Mouse (Mus musculus) megakaryocyte, adult 5-6 weeks (primary cell): ENCODE measurements around the gene Klhl10. TPM values are rescaled to one million over a fixed set of nuclear protein-coding genes. Genes with fewer than 3 reads are reported as not detected.

Experiments used
- total RNA-seq, 2 experiments: library from RNA; stranded (forward) in 1 of 2; stranded (reverse) in 1 of 2; fragments of 153-499, 151-499 nt in 1 of 2; fragments of 221-1000, 200-1000 nt in 1 of 2; gene quantifications; 2 replicates each; pipeline versions ENCODE4 v1.2.3 to v1.2.4; 2015 to 2017

Gene Klhl10
- total RNA-seq, 2 experiments from 2014 or later, result not detected

Other genes starting within 250 kb of the Klhl10 start
- not detected in 2 replicates for gene Krt9, start 248.7 kb upstream of the Klhl10 start, total RNA-seq (2015)
- gene Krt9, start 248.7 kb upstream of the Klhl10 start, total RNA-seq (2017), result 0.04 TPM in 1 of 2 replicates, not detected in the other
- gene Krt14, start 234.4 kb upstream of the Klhl10 start, total RNA-seq (2015), result not detected in 2 replicates
- not detected in 2 replicates for gene Krt14, start 234.4 kb upstream of the Klhl10 start, total RNA-seq (2017)
- not detected in 2 replicates for gene Krt16, start 193.0 kb upstream of the Klhl10 start, total RNA-seq (2015)
- not detected in 2 replicates for gene Krt16, start 193.0 kb upstream of the Klhl10 start, total RNA-seq (2017)
- not detected in 2 replicates for gene Krt17, start 180.9 kb upstream of the Klhl10 start, total RNA-seq (2015)
- gene Krt17, start 180.9 kb upstream of the Klhl10 start, total RNA-seq (2017), result not detected in 2 replicates
- gene Krt42, start 172.0 kb upstream of the Klhl10 start, total RNA-seq (2015), result not detected in 2 replicates
- gene Krt42, start 172.0 kb upstream of the Klhl10 start, total RNA-seq (2017), result not detected in 2 replicates
- 1,372 and 1,486 TPM in 2 replicates for gene Eif1, start 122.0 kb upstream of the Klhl10 start, total RNA-seq (2015)
- 248 and 320 TPM in 2 replicates for gene Eif1, start 122.0 kb upstream of the Klhl10 start, total RNA-seq (2017)
- not detected in 2 replicates for gene Gast, start 107.5 kb upstream of the Klhl10 start, total RNA-seq (2015)
- not detected in 2 replicates for gene Gast, start 107.5 kb upstream of the Klhl10 start, total RNA-seq (2017)
- gene Hap1, start 85.8 kb upstream of the Klhl10 start, total RNA-seq (2015), result not detected in 2 replicates
- not detected in 2 replicates for gene Hap1, start 85.8 kb upstream of the Klhl10 start, total RNA-seq (2017)
- gene Jup, start 44.2 kb upstream of the Klhl10 start, total RNA-seq (2015), result 3.5 and 3.9 TPM in 2 replicates
- 1.5 and 5.1 TPM in 2 replicates for gene Jup, start 44.2 kb upstream of the Klhl10 start, total RNA-seq (2017)
- not detected in 2 replicates for gene P3h4, start 27.1 kb upstream of the Klhl10 start, total RNA-seq (2015)
- gene P3h4, start 27.1 kb upstream of the Klhl10 start, total RNA-seq (2017), result 0.08 TPM in 1 of 2 replicates, not detected in the other
- gene Fkbp10, start 26.2 kb upstream of the Klhl10 start, total RNA-seq (2015), result 0.09 TPM in 1 of 2 replicates, not detected in the other
- gene Fkbp10, start 26.2 kb upstream of the Klhl10 start, total RNA-seq (2017), result not detected in 2 replicates
- gene Nt5c3b, start 109 bp upstream of the Klhl10 start, total RNA-seq (2015), result 8.8 and 9.8 TPM in 2 replicates
- 7.3 and 9.6 TPM in 2 replicates for gene Nt5c3b, start 109 bp upstream of the Klhl10 start, total RNA-seq (2017)
- 5.9 and 8.1 TPM in 2 replicates for gene Klhl11, start 30.8 kb downstream of the Klhl10 start, total RNA-seq (2015)
- 14.5 and 14.8 TPM in 2 replicates for gene Klhl11, start 30.8 kb downstream of the Klhl10 start, total RNA-seq (2017)
- gene Acly, start 86.1 kb downstream of the Klhl10 start, total RNA-seq (2015), result 80.6 and 90.8 TPM in 2 replicates
- 100 and 105 TPM in 2 replicates for gene Acly, start 86.1 kb downstream of the Klhl10 start, total RNA-seq (2017)
- gene Ttc25, start 103.7 kb downstream of the Klhl10 start, total RNA-seq (2015), result 0.16 and 0.96 TPM in 2 replicates
- not detected in 2 replicates for gene Ttc25, start 103.7 kb downstream of the Klhl10 start, total RNA-seq (2017)
- gene Cnp, start 133.0 kb downstream of the Klhl10 start, total RNA-seq (2015), result 9.5 and 11.3 TPM in 2 replicates
- gene Cnp, start 133.0 kb downstream of the Klhl10 start, total RNA-seq (2017), result 22.2 and 23.9 TPM in 2 replicates
- gene Nkiras2, start 177.3 kb downstream of the Klhl10 start, total RNA-seq (2015), result 47.7 and 52.7 TPM in 2 replicates
- 36.0 and 45.5 TPM in 2 replicates for gene Nkiras2, start 177.3 kb downstream of the Klhl10 start, total RNA-seq (2017)
- gene Dnajc7, start 178.3 kb downstream of the Klhl10 start, total RNA-seq (2015), result 98.1 and 124 TPM in 2 replicates
- 145 and 172 TPM in 2 replicates for gene Dnajc7, start 178.3 kb downstream of the Klhl10 start, total RNA-seq (2017)